Mouse (Mus musculus): ENCODE data around the gene Rgs8.

Rgs8 gene

GRCm38 (mm10) chr1:153704174-153704573 is 51.3 kb downstream of the Rgs8 start:
- peak; percentile 37 for DNase-seq (ENCODE audit: extremely low spot score, low spot score)

GRCm38 (mm10) chr1:153704996-153705395 is 52.2 kb downstream of the Rgs8 start:
- no peak for DNase-seq (ENCODE audit: extremely low spot score, low spot score)

- DNase-seq (ENCODE audit: extremely low spot score, low spot score), result no peak
Measured at GRCm38 (mm10) chr1:153708626-153709025, 55.8 kb downstream of the Rgs8 start.

- DNase-seq (ENCODE audit: extremely low spot score, low spot score), result no peak
Measured at GRCm38 (mm10) chr1:153709451-153709850, 56.6 kb downstream of the Rgs8 start.

GRCm38 (mm10) chr1:153711544-153712262 is 58.9 kb downstream of the Rgs8 start:
- DNase-seq (ENCODE audit: extremely low spot score, low spot score), result no peak

GRCm38 (mm10) chr1:153712633-153713032 is 59.8 kb downstream of the Rgs8 start:
- DNase-seq (ENCODE audit: extremely low spot score, low spot score), result no peak

- DNase-seq (ENCODE audit: extremely low spot score, low spot score), result no peak
Measured at GRCm38 (mm10) chr1:153717990-153718389, 65.2 kb downstream of the Rgs8 start.

- DNase-seq (ENCODE audit: extremely low spot score, low spot score), result no peak
Measured at GRCm38 (mm10) chr1:153720935-153721334, 68.1 kb downstream of the Rgs8 start.

- no peak for DNase-seq (ENCODE audit: extremely low spot score, low spot score)
Measured at GRCm38 (mm10) chr1:153721565-153722310, 68.9 kb downstream of the Rgs8 start.

- no peak for DNase-seq (ENCODE audit: extremely low spot score, low spot score)
Measured at GRCm38 (mm10) chr1:153723426-153723825, 70.6 kb downstream of the Rgs8 start.

- DNase-seq (ENCODE audit: extremely low spot score, low spot score), result no peak
Measured at GRCm38 (mm10) chr1:153726636-153727035, 73.8 kb downstream of the Rgs8 start.

- DNase-seq (ENCODE audit: extremely low spot score, low spot score), result no peak
Measured at GRCm38 (mm10) chr1:153729806-153730205, 77.0 kb downstream of the Rgs8 start.

GRCm38 (mm10) chr1:153730671-153731070 is 77.8 kb downstream of the Rgs8 start:
- DNase-seq (ENCODE audit: extremely low spot score, low spot score), result no peak

- DNase-seq (ENCODE audit: extremely low spot score, low spot score), result no peak
Measured at GRCm38 (mm10) chr1:153733181-153733580, 80.4 kb downstream of the Rgs8 start.

GRCm38 (mm10) chr1:153734866-153735265 is 82.0 kb downstream of the Rgs8 start:
- DNase-seq (ENCODE audit: extremely low spot score, low spot score), result no peak

GRCm38 (mm10) chr1:153736096-153736495 is 83.3 kb downstream of the Rgs8 start:
- DNase-seq (ENCODE audit: extremely low spot score, low spot score), result no peak

- DNase-seq (ENCODE audit: extremely low spot score, low spot score), result no peak
Measured at GRCm38 (mm10) chr1:153737101-153738085, 84.6 kb downstream of the Rgs8 start.

GRCm38 (mm10) chr1:153739437-153740015 is 86.7 kb downstream of the Rgs8 start:
- DNase-seq (ENCODE audit: extremely low spot score, low spot score), result no peak

- DNase-seq (ENCODE audit: extremely low spot score, low spot score), result peak; percentile 79
Measured at GRCm38 (mm10) chr1:153740145-153740544, 87.3 kb downstream of the Rgs8 start, which contains the start of gene Rgs16. Gene Rgs16 (plus strand): TSS chr1:153740349.

GRCm38 (mm10) chr1:153740775-153741400 is 88.1 kb downstream of the Rgs8 start:
- DNase-seq (ENCODE audit: extremely low spot score, low spot score), result no peak

Data from neural tube, embryonic 10.5 days (tissue).